Mouse (Mus musculus): Measurements from ENCODE around the gene Rfx3. TPM values are rescaled to one million over a fixed set of nuclear protein-coding genes. Genes with fewer than 3 reads are reported as not detected.

Rfx3 gene
- 17.7 and 19.0 TPM in 2 replicates for polyA plus RNA-seq (2016; fragmentation: Nextera tagmentation; extraction: Ambion mirVana)

DNA sequence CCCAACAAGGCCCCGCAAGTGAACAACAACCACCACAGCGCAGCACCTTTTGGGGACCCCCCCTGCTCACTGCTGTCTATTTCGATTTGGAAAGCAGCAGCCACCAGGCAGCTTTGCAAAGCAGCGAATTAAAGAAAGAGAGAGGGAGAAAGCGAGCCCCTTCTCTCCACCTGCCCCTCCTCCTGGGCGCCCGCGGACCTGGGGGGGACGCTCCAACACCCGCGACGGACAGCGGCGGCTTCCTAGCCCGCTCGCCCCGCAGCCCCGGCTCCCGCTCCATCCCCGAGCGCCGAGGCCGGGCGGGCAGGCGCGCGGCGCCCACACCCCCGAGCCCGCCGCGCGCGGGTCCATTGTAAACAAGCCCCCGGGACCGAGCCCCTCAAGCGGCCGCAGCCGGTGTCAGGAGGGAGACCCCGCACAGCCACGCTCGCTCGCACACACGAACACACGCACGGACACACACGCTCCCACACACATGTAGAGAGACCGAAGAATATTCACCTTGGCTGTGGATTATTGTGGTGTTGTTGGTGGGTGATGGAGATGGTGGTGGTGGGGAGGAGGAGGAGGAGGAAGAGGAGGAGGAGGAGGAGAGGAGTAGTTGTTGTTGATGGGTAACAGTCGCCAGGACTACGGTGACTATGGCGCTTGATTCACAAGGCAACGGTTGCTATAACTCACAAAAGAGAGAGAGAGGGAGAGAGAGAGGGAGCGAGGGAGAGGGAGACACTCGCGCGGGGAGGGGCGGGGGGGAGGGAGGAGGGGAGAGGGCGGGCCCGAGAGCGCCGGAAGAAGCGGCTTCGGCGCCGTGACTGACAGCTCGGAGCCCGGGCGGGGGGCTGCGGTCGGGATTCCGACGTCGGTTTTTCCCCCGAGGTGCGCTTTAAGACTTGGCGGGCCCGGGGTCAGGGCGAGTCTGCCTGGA lies at the start of gene Rfx3:
Gene Rfx3 (minus strand): TSS at position 696 of the 925 bp plus-strand sequence.
- Histone ChIP-seq H3K36me3 (no peaks in the 10 kb centered on the region), H3K27me3 (ENCODE audit: low read depth, poor library complexity, severe bottlenecking) (no peaks in the 10 kb centered on the region), H3K4me3 (peak within 1 kb of the TSS; percentile 96), H3K9me3 (replicated peaks) (no peaks in the 10 kb centered on the region), H3K4me1 (peaks cover 8% of the 10 kb centered on the region), H3K27ac (peak within 1 kb of the TSS; percentile 99)
- peak; percentile 89 for DNase-seq (ENCODE audit: low spot score)
- WGBS = under 1% methylated on average over 78 of the region's 78 CpGs

GRCm38 (mm10) chr19:28052058-28052457 lies 41.1 kb upstream of the Rfx3 start:
- WGBS = 83% methylated on average over 1 of the region's 1 CpGs
- DNase-seq (ENCODE audit: low spot score) = no peak

GRCm38 (mm10) chr19:28051571-28051970 lies 40.6 kb upstream of the Rfx3 start:
- Histone ChIP-seq H3K4me3 (no peak overlapping the region), H3K36me3 (no peaks in the 10 kb centered on the region), H3K27me3 (ENCODE audit: low read depth, poor library complexity, severe bottlenecking) (no peaks in the 10 kb centered on the region), H3K4me1 (no peaks in the 10 kb centered on the region), H3K27ac (no peak overlapping the region), H3K9me3 (replicated peaks) (no peaks in the 10 kb centered on the region)
- 95% methylated on average over 5 of the region's 5 CpGs for WGBS
- no peak for DNase-seq (ENCODE audit: low spot score)

More at GRCm38 (mm10) chr19:28052058-28052457, 41.1 kb upstream of the Rfx3 start:
- Histone ChIP-seq H3K9me3 (replicated peaks) (no peaks in the 10 kb centered on the region), H3K4me1 (no peaks in the 10 kb centered on the region), H3K4me3 (no peak overlapping the region), H3K36me3 (no peaks in the 10 kb centered on the region), H3K27ac (no peak overlapping the region), H3K27me3 (ENCODE audit: low read depth, poor library complexity, severe bottlenecking) (no peaks in the 10 kb centered on the region)

DNA sequence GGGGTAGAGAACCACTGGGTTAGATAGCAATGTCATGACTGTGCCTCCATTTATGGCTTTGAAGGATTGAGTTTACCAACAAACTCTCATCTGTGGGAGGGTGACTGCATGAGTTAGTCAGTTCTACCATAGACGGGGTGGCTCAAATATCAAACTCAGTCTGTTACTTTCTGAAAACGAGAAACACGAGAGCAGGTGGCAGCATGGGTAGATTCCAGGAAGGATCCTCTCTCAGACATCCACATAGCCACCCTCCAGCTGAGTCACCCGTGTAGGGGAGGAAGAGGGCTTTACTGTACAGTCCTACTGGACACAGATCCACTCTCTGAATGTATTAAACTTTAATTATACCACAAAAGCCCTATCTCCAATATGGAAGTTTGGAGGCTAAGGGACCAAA lies 38.3 kb upstream of the Rfx3 start:
- H3K4me3 ChIP-seq = no peak overlapping the region

GRCm38 (mm10) chr19:28046806-28047205 lies 35.8 kb upstream of the Rfx3 start:
- Histone ChIP-seq H3K4me3 (no peak overlapping the region), H3K27me3 (ENCODE audit: low read depth, poor library complexity, severe bottlenecking) (no peaks in the 10 kb centered on the region), H3K36me3 (no peaks in the 10 kb centered on the region), H3K9me3 (replicated peaks) (no peaks in the 10 kb centered on the region), H3K27ac (no peak overlapping the region), H3K4me1 (no peaks in the 10 kb centered on the region)
- WGBS = 89% methylated on average over 5 of the region's 5 CpGs
- no peak for DNase-seq (ENCODE audit: low spot score)

More for the DNA sequence above, 38.3 kb upstream of the Rfx3 start:
- Histone ChIP-seq H3K9me3 (replicated peaks) (no peaks in the 10 kb centered on the region), H3K27ac (no peak overlapping the region), H3K27me3 (ENCODE audit: low read depth, poor library complexity, severe bottlenecking) (no peaks in the 10 kb centered on the region), H3K4me1 (no peaks in the 10 kb centered on the region), H3K36me3 (no peaks in the 10 kb centered on the region)
- 85% methylated on average over 4 of the region's 4 CpGs for WGBS
- DNase-seq (ENCODE audit: low spot score) = no peak

- 86% methylated on average over 5 of the region's 5 CpGs for whole genome bisulfite sequencing
- Histone ChIP-seq H3K36me3 (no peaks in the 10 kb centered on the region), H3K4me3 (no peak overlapping the region), H3K4me1 (no peaks in the 10 kb centered on the region), H3K9me3 (replicated peaks) (no peaks in the 10 kb centered on the region), H3K27me3 (ENCODE audit: low read depth, poor library complexity, severe bottlenecking) (no peaks in the 10 kb centered on the region), H3K27ac (no peak overlapping the region)
- DNase-seq (ENCODE audit: low spot score) = no peak
Measured at GRCm38 (mm10) chr19:28044950-28045349, 34.0 kb upstream of the Rfx3 start.

- Histone ChIP-seq H3K27ac (peak overlapping the region; percentile 99), H3K4me3 (peak overlapping the region; percentile 96), H3K27me3 (ENCODE audit: low read depth, poor library complexity, severe bottlenecking) (no peaks in the 10 kb centered on the region), H3K36me3 (no peaks in the 10 kb centered on the region), H3K9me3 (replicated peaks) (no peaks in the 10 kb centered on the region), H3K4me1 (peaks cover 8% of the 10 kb centered on the region)
- no peak for DNase-seq (ENCODE audit: low spot score)
- 1% methylated on average over 52 of the region's 52 CpGs for WGBS
Measured at GRCm38 (mm10) chr19:28011718-28012499, 943 bp upstream of the Rfx3 start.

GRCm38 (mm10) chr19:28011396-28011717 lies 391 bp upstream of the Rfx3 start:
- no peaks in the 10 kb centered on the region for H3K27me3 ChIP-seq (ENCODE audit: low read depth, poor library complexity, severe bottlenecking)
- peak overlapping the region; percentile 96 for H3K4me3 ChIP-seq
- peaks cover 8% of the 10 kb centered on the region for H3K4me1 ChIP-seq
- WGBS = 0% methylated on average over 23 of the region's 30 CpGs
- H3K36me3 ChIP-seq = no peaks in the 10 kb centered on the region
- H3K27ac ChIP-seq = peak overlapping the region; percentile 99
- DNase-seq (ENCODE audit: low spot score) = peak; percentile 99
- H3K9me3 ChIP-seq (replicated peaks) = no peaks in the 10 kb centered on the region

DNA sequence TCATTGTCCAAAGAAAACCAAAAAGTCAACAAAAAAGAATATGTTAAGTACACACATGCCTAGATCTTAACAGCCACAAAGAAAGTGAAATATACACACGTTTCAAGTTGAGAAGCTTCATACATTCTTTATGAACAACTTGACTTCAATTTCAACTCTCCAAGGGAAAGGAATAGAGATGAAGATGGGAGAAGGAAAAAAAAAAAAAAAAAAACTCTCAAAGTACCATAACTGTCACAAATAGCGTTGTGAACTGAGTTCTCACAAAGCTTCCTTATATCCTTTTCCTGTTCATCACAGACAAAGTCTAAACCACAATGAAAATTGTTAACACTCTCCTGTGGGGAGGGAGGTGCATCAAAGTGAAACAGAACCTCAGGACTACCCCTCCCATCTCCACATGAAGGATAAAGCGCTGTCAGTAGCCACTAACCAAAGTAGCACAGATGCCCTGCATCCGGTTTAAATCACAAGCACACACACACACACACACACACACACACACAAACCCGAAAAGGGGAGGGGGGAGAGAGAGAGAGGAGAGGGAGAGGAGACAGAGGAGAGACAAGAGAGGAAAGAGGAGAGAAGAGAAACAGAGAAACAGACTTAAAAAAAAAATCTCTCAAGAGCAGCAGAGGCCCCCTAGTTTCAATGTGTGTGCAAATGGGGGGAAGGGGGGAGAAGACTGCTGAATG lies 1.2 kb downstream of the Rfx3 start:
- H3K27ac ChIP-seq = peak overlapping the region; percentile 99
- DNase-seq (ENCODE audit: low spot score) = peak; percentile 65
- peaks cover 8% of the 10 kb centered on the region for H3K4me1 ChIP-seq
- H3K4me3 ChIP-seq = peak overlapping the region; percentile 96
- no peaks in the 10 kb centered on the region for H3K9me3 ChIP-seq (replicated peaks)
- under 1% methylated on average over 5 of the region's 5 CpGs for WGBS
- no peaks in the 10 kb centered on the region for H3K36me3 ChIP-seq
- no peaks in the 10 kb centered on the region for H3K27me3 ChIP-seq (ENCODE audit: low read depth, poor library complexity, severe bottlenecking)

- Histone ChIP-seq H3K27ac (no peak overlapping the region), H3K27me3 (ENCODE audit: low read depth, poor library complexity, severe bottlenecking) (no peaks in the 10 kb centered on the region)
Measured at GRCm38 (mm10) chr19:28004190-28004589, 6.8 kb downstream of the Rfx3 start.

GRCm38 (mm10) chr19:28003474-28003873 lies 7.5 kb downstream of the Rfx3 start:
- Histone ChIP-seq H3K36me3 (no peaks in the 10 kb centered on the region), H3K27ac (no peak overlapping the region), H3K9me3 (replicated peaks) (no peaks in the 10 kb centered on the region), H3K27me3 (ENCODE audit: low read depth, poor library complexity, severe bottlenecking) (no peaks in the 10 kb centered on the region), H3K4me1 (peaks cover 10% of the 10 kb centered on the region), H3K4me3 (no peak overlapping the region)
- DNase-seq (ENCODE audit: low spot score) = no peak
- WGBS = 75% methylated on average over 1 of the region's 1 CpGs

More at GRCm38 (mm10) chr19:28004190-28004589, 6.8 kb downstream of the Rfx3 start:
- Histone ChIP-seq H3K9me3 (replicated peaks) (no peaks in the 10 kb centered on the region), H3K4me1 (peaks cover 10% of the 10 kb centered on the region), H3K36me3 (no peaks in the 10 kb centered on the region), H3K4me3 (no peak overlapping the region)
- no peak for DNase-seq (ENCODE audit: low spot score)
- WGBS = 53% methylated on average over 1 of the region's 1 CpGs

GRCm38 (mm10) chr19:28002708-28003107 lies 8.3 kb downstream of the Rfx3 start:
- Histone ChIP-seq H3K4me1 (peaks cover 10% of the 10 kb centered on the region), H3K4me3 (no peak overlapping the region), H3K27me3 (ENCODE audit: low read depth, poor library complexity, severe bottlenecking) (no peaks in the 10 kb centered on the region), H3K36me3 (no peaks in the 10 kb centered on the region), H3K27ac (no peak overlapping the region), H3K9me3 (replicated peaks) (no peaks in the 10 kb centered on the region)
- WGBS = 85% methylated on average over 3 of the region's 3 CpGs
- DNase-seq (ENCODE audit: low spot score) = no peak

Measured in limb, embryonic 10.5 days (tissue).